In the genomic region with DNA sequence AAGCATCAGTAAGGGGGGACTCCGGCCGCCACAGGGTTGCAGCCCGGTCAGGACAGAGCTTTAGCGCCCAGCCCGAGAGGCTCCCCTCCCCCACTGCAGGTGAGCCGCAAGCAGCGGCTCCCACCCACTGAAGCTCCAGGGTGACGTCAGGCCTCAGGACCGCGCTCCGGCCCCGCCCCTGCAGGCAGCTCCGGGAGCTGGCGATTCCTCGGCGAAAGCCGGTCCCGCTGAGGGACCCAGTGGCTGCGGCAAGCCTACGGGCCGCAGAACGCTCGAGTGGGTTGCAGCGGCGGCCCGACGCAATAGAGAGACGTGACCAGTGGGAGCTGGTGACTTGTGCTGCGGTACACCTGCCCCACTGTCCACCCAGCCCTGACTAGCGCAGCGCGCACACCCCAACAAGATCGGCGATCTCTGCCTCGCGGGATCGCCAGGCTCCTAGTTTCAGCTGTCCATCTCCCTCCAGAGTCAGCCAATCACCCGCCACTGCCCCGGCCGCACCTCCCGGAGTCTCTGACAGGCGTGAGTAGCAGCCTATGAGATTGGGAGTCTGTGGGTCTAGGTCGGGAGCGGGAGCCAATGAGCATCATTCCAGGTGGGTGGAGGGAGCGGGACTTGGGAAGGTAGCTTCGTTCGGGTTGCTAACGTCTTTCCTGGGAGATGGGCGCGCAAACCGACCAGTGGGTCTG, we compare ENCODE assay signal across 8 mouse cellular contexts. TPM values are rescaled to one million over a fixed set of nuclear protein-coding genes. Genes with fewer than 3 reads are reported as not detected.
A peak's percentile ranks its signal among the peaks of the same experiment; 100 is the strongest.
DNase-seq lines count a peak whose midpoint lies in the region; ATAC-seq and TF ChIP-seq lines count a peak whose summit lies in the region.

Gene Myh10 (plus strand): TSS at position 239 of the 689 bp plus-strand sequence.

- TF ChIP-seq POLR2A in limb, embryonic 14.5 days (IDR thresholded peaks at IDR 0.05; ENCODE audit: borderline replicate concordance, extremely low read depth, insufficient read depth, insufficient read length) = peak; percentile 89; the same call in 1 of the 2 replicates
- TF ChIP-seq POLR2A in spleen, adult 2 months (IDR thresholded peaks at IDR 0.05; ENCODE audit: low read depth, low read length) = no peak

- H3K36me3 ChIP-seq in erythroblast, embryonic 14.5 days (ENCODE audit: control insufficient read depth) = peaks cover 3% of the 10 kb centered on the region
- 0 out of 2 replicates have a peak, but pooled peaks cover 1% of the 10 kb centered on the region for H3K36me3 ChIP-seq in heart, embryonic 10.5 days
- H3K36me3 ChIP-seq in kidney, embryonic 14.5 days (ENCODE audit: control insufficient read depth, insufficient read depth, low read length) = no peaks in the 10 kb centered on the region
- no peaks in the 10 kb centered on the region for H3K36me3 ChIP-seq in limb, embryonic 14.5 days (ENCODE audit: control insufficient read depth, insufficient read depth, low read length)
- H3K36me3 ChIP-seq in midbrain, embryonic 16.5 days (ENCODE audit: control insufficient read depth, insufficient read depth, low read length) = no peaks in the 10 kb centered on the region
- H3K36me3 ChIP-seq in spleen, adult 2 months (ENCODE audit: control insufficient read depth, insufficient read depth, low read length) = no peaks in the 10 kb centered on the region

- TF ChIP-seq CTCF in spleen, adult 2 months (IDR thresholded peaks at IDR 0.05; ENCODE audit: extremely low read depth, insufficient read depth, insufficient read length, insufficient replicate concordance) = no peak

- peak; percentile 99 for ATAC-seq in kidney, embryonic 14.5 days (ENCODE audit: low FRiP score, low TSS enrichment)
- peak; percentile 99 for ATAC-seq in limb, embryonic 14.5 days (ENCODE audit: low FRiP score, low read depth)
- ATAC-seq in midbrain, embryonic 16.5 days = peak; percentile 99

- no peaks in the 10 kb centered on the region for H3K27me3 ChIP-seq in erythroblast, embryonic 14.5 days (ENCODE audit: control insufficient read depth)
- H3K27me3 ChIP-seq in heart, embryonic 10.5 days (ENCODE audit: insufficient read depth, poor library complexity, severe bottlenecking) = no peaks in the 10 kb centered on the region
- no peaks in the 10 kb centered on the region for H3K27me3 ChIP-seq in kidney, embryonic 14.5 days (ENCODE audit: control insufficient read depth, insufficient read depth, low read length)
- no peaks in the 10 kb centered on the region for H3K27me3 ChIP-seq in limb, embryonic 14.5 days (ENCODE audit: control insufficient read depth, insufficient read depth, low read length)
- H3K27me3 ChIP-seq in midbrain, embryonic 16.5 days (ENCODE audit: control insufficient read depth, insufficient read depth, low read depth, low read length) = no peaks in the 10 kb centered on the region
- H3K27me3 ChIP-seq in spleen, adult 2 months (ENCODE audit: control insufficient read depth, insufficient read depth, low read length) = peaks cover 22% of the 10 kb centered on the region

- peak; percentile 92 for DNase-seq in CD4-positive helper T cell, adult 2 months (ENCODE audit: low read depth, low spot score)
- peak; percentile 100 for DNase-seq in brain, embryonic 18.5 days (ENCODE audit: low read depth, low spot score)
- DNase-seq in heart, embryonic 10.5 days (ENCODE audit: low spot score) = peak; percentile 100
- DNase-seq in limb, embryonic 14.5 days (ENCODE audit: low spot score) = peak; percentile 100
- peak; percentile 85 to 95 for DNase-seq in spleen, adult 2 months (ENCODE audit: low read depth in 1 of 2, low spot score in 2 of 2)

- peak within 1 kb of the TSS; percentile 72 for H3K4me3 ChIP-seq in erythroblast, embryonic 14.5 days (replicated peaks)
- peak within 1 kb of the TSS; percentile 84 for H3K4me3 ChIP-seq in heart, embryonic 10.5 days
- H3K4me3 ChIP-seq in kidney, embryonic 14.5 days (ENCODE audit: low read length) = peak within 1 kb of the TSS; percentile 82
- peak within 1 kb of the TSS; percentile 93 for H3K4me3 ChIP-seq in limb, embryonic 14.5 days (replicated peaks; ENCODE audit: low read length)
- peak within 1 kb of the TSS; percentile 87 for H3K4me3 ChIP-seq in midbrain, embryonic 16.5 days (ENCODE audit: low read depth, low read length)
- H3K4me3 ChIP-seq in spleen, adult 2 months (ENCODE audit: extremely low read depth, insufficient read depth, insufficient read length) = peak within 1 kb of the TSS; percentile 78

- peak within 1 kb of the TSS; percentile 88 for H3K4me2 ChIP-seq in kidney, embryonic 14.5 days (replicated peaks; ENCODE audit: low read depth, low read length)
- peak within 1 kb of the TSS; percentile 64 for H3K4me2 ChIP-seq in limb, embryonic 14.5 days (replicated peaks; ENCODE audit: low read depth, low read length, severe bottlenecking)
- peak within 1 kb of the TSS; percentile 78 for H3K4me2 ChIP-seq in midbrain, embryonic 16.5 days (ENCODE audit: low read length)

- WGBS in heart, embryonic 10.5 days = under 1% methylated on average over 51 of the region's 51 CpGs
- 0% methylated on average over 50 of the region's 51 CpGs for WGBS in kidney, embryonic 14.5 days
- WGBS in limb, embryonic 14.5 days = 2% methylated on average over 44 of the region's 51 CpGs
- under 1% methylated on average over 49 of the region's 51 CpGs for WGBS in midbrain, embryonic 16.5 days
- WGBS in spleen, adult 2 months = under 1% methylated on average over 51 of the region's 51 CpGs

- peak within 1 kb of the TSS; percentile 96 for H3K27ac ChIP-seq in heart, embryonic 10.5 days
- H3K27ac ChIP-seq in kidney, embryonic 14.5 days (ENCODE audit: low read depth, low read length) = peak within 1 kb of the TSS; percentile 95
- peak within 1 kb of the TSS; percentile 91 for H3K27ac ChIP-seq in limb, embryonic 14.5 days (replicated peaks; ENCODE audit: low read depth, low read length)
- H3K27ac ChIP-seq in midbrain, embryonic 16.5 days (ENCODE audit: low read length) = peak within 1 kb of the TSS; percentile 99
- H3K27ac ChIP-seq in spleen, adult 2 months (ENCODE audit: insufficient read depth, low read length) = peak within 1 kb of the TSS; percentile 60; the same call in 1 of the 2 replicates

- H3K9me3 ChIP-seq in erythroblast, embryonic 14.5 days (ENCODE audit: control insufficient read depth, low read length) = no peaks in the 10 kb centered on the region
- no peaks in the 10 kb centered on the region for H3K9me3 ChIP-seq in heart, embryonic 10.5 days
- H3K9me3 ChIP-seq in kidney, embryonic 14.5 days (ENCODE audit: control insufficient read depth, low read length) = no peaks in the 10 kb centered on the region
- no peaks in the 10 kb centered on the region for H3K9me3 ChIP-seq in limb, embryonic 14.5 days (ENCODE audit: control insufficient read depth, low read length)
- H3K9me3 ChIP-seq in midbrain, embryonic 16.5 days (replicated peaks; ENCODE audit: control insufficient read depth, low read length, poor library complexity, severe bottlenecking) = no peaks in the 10 kb centered on the region

- peaks cover 52% of the 10 kb centered on the region for H3K4me1 ChIP-seq in erythroblast, embryonic 14.5 days (ENCODE audit: control insufficient read depth)
- peaks cover 34% of the 10 kb centered on the region for H3K4me1 ChIP-seq in heart, embryonic 10.5 days
- H3K4me1 ChIP-seq in kidney, embryonic 14.5 days (ENCODE audit: control insufficient read depth, insufficient read depth, low read length) = peaks cover 11% of the 10 kb centered on the region
- peaks cover 17% of the 10 kb centered on the region for H3K4me1 ChIP-seq in limb, embryonic 14.5 days (ENCODE audit: control insufficient read depth, insufficient read depth, low read length)
- H3K4me1 ChIP-seq in midbrain, embryonic 16.5 days (ENCODE audit: control insufficient read depth, insufficient read depth, low read length) = peaks cover 14% of the 10 kb centered on the region
- H3K4me1 ChIP-seq in spleen, adult 2 months (ENCODE audit: control insufficient read depth, insufficient read depth, insufficient read length) = peaks cover 11% of the 10 kb centered on the region

- peak within 1 kb of the TSS; percentile 91 for H3K9ac ChIP-seq in kidney, embryonic 14.5 days (ENCODE audit: low read depth, low read length)
- peak within 1 kb of the TSS; percentile 94 for H3K9ac ChIP-seq in limb, embryonic 14.5 days (ENCODE audit: low read depth, low read length, severe bottlenecking)
- peak within 1 kb of the TSS; percentile 96 for H3K9ac ChIP-seq in midbrain, embryonic 16.5 days (ENCODE audit: low read depth, low read length)

RNA-seq across cellular contexts. Expression of gene Myh10, which starts in this region (rescaled TPM):
- 7.7 and 9.5 TPM in 2 replicates for polyA plus RNA-seq in erythroblast, embryonic 14.5 days (2012)
- polyA plus RNA-seq in heart, embryonic 10.5 days (2016; fragmentation: Nextera tagmentation; extraction: Ambion mirVana) = 181 and 184 TPM in 2 replicates
- polyA plus RNA-seq in kidney, embryonic 14.5 days (2014; fragmentation: Nextera tagmentation; extraction: Ambion mirVana) = 115 and 145 TPM in 2 replicates
- polyA plus RNA-seq in limb, embryonic 14.5 days (2012; rRNA removed) = 167 and 189 TPM in 2 replicates
- 129 and 136 TPM in 2 replicates for polyA plus RNA-seq in limb, embryonic 14.5 days (2014; fragmentation: Nextera tagmentation; extraction: Ambion mirVana)
- polyA plus RNA-seq in midbrain, embryonic 16.5 days (2015; fragmentation: Nextera tagmentation; extraction: Ambion mirVana) = 94.9 and 104 TPM in 2 replicates
- 5.9 and 6.3 TPM in 2 replicates for polyA plus RNA-seq in spleen, adult 2 months (2012; rRNA removed)

Comparison
In these comparisons a context has a peak if more than half of its experiments do, and no peak if none do; other contexts are left out.
1. Peak in every context shown above with its lines: DNase-seq, ATAC-seq, H3K4me3 ChIP-seq and H3K27ac ChIP-seq.